Mouse (Mus musculus) CD4-positive helper T cell, adult 2 months (primary cell): Measurements from ENCODE around the gene Serpina1e.

Experiments used
- DNase-seq: peaks from one replicate; pipeline ENCODE4 v3.0.0-alpha.2; 2012; ENCODE audit warnings: low read depth, missing footprints, low spot score

The Serpina1e gene

DNA sequence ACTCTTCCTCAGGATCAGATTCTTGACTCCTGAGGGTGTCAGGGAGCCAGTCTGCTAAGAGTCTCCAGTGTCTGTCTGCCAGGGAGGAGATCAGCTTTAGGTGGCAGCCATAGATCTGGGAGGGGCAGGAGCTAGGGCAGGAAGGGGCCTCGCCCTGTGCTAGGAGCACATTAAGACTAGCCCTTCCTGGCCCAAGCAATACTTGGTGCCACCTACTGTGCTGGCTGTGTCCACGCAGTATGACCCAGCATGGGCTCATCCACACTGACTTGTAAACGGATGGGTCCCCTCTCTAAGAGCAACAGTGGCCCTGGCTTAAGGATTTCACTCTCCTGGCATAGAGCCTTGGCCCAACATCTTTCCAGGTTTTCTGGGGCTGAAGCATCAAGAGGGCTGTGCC lies at the start of gene Serpina1e:
Gene Serpina1e, minus strand, starts transcription at position 178 of the 400 bp plus-strand sequence.
- DNase-seq, result no peak

DNA sequence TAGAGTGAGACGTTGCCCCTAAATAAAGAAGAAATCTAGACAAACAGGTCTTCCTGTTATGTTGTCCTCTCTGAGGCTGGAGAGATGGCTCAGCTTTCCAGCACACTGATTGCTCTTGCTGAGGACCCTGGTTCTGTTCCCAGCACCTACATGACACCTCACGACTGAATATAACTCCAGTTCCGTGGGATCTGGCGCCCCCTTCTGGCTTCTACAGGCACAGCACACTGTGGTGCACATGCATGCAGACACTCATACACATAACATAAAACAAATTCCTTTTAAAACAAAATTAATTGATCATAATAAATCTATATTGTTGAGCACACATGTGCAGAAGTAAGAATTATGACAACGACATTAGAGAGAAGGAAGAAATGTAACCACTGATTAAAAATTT lies 45.9 kb upstream of the Serpina1e start:
- no peak for DNase-seq

- DNase-seq, result no peak
Measured at GRCm38 (mm10) chr12:104003238-104003612, 44.5 kb upstream of the Serpina1e start.

DNA sequence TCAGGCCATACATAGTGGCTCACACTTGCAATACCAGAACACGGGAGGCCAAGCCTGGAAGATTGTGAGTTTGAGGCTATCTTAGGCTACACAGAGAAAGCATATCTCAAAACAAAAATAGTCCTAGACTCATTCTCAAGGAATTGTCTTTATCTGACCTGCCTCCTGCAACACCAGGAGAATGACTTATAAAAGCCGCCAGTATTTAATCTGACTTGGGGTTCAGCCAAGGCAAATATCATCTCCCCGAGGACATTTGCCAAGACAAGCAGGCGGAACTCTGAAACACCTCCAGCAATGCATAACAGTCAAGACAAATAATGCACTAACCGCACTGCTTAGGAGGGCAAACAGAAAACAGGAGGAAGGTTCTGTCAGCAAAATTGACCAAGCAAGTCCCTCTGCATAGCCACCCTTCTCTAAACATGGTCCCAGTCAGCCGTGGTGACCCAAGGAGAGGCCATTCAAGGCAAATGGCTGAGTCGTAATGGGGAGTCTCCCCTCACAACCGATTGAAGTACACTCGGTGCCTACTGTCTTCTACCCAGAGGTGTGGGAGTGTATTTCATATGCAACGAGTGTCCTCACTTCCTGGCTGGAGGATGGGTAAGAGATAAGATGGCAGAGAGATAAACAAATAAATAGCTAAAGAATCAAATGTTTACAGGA lies 43.9 kb upstream of the Serpina1e start:
- no peak for DNase-seq

GRCm38 (mm10) chr12:104000594-104000993 lies 41.8 kb upstream of the Serpina1e start:
- peak; percentile 28 for DNase-seq

GRCm38 (mm10) chr12:103999611-104000010 lies 40.8 kb upstream of the Serpina1e start:
- DNase-seq, result no peak

DNA sequence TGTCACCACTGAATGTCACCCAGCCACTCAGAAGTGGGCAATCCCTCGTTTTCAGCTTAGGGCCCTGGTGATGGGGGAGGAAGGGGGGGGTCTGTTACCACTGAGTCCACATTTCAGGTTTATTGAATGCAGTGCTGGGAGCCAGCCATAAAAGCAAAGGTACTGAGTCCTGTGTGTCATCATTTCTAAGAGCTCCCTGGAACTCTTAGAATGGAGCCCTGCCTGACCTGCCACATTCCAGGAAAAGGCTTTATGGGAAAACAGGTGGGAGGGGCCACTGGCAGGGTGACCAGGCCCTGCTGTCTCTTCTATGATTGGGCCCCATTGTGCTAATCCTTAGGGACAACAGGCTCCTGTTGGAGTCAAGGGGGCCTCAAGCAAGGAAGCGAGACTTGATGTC lies 37.7 kb upstream of the Serpina1e start:
- DNase-seq, result no peak

DNA sequence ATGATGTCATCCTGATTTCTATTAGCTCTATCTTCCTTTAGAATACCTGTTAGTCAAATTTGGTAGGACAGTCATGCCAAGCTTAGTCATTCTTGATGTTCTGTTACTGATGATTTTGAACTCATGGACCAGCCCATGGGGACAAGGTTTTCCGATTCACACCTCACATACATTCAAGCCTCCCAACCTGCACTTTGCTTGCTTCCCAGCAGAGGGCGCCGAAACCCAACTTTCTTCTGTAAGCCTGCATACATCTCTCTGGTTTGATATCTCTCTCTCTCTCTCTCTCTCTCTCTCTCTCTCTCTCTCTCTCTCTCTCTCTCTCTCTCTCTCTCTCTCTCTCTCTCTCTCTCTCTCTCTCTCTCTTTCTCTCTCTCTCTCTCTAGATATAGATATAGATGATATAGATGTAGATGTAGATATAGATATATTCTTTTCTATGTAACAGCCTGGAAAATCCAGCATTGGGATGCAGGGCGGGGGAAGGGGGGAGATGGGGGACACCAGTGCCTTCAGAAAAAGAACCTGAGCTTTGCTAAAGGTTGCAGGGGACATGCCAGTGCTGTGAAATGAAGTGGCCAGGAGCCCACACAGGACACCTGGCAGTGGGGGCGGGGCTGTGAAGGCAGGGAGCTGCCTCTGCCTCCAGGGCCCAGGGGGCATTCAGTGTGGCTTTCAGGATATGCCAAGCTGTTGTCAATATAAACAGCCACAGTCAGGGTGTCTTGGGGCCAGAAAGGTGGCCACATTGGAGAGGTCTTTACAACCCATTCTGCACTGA lies 36.7 kb upstream of the Serpina1e start:
- peak; percentile 63 for DNase-seq

- no peak for DNase-seq
Measured at GRCm38 (mm10) chr12:103992945-103993344, 34.2 kb upstream of the Serpina1e start.

DNA sequence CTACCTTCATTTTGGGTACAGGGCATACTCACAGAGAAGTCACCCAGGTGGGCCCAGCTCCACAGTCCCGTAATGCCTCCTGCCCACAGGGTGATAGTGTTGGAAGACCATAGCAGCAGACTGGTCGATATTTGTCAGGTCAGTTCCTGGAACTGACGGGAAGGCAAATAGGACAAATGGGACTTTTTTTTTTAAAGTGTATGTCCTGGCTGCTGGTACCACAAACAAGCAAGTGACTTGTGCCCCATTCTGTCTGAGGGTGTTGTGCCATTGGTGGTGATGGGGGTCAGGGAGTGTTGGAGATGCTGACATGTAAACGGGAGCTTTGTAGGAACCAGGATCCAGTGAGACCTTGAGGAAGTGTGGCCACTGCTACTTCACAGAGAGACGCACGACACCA lies 31.1 kb upstream of the Serpina1e start, which contains the start of gene Serpina11:
Gene Serpina11, minus strand, starts transcription at position 101 of the 400 bp plus-strand sequence.
- no peak for DNase-seq

- DNase-seq, result no peak
Measured at GRCm38 (mm10) chr12:103989514-103989767, 30.7 kb upstream of the Serpina1e start.

DNA sequence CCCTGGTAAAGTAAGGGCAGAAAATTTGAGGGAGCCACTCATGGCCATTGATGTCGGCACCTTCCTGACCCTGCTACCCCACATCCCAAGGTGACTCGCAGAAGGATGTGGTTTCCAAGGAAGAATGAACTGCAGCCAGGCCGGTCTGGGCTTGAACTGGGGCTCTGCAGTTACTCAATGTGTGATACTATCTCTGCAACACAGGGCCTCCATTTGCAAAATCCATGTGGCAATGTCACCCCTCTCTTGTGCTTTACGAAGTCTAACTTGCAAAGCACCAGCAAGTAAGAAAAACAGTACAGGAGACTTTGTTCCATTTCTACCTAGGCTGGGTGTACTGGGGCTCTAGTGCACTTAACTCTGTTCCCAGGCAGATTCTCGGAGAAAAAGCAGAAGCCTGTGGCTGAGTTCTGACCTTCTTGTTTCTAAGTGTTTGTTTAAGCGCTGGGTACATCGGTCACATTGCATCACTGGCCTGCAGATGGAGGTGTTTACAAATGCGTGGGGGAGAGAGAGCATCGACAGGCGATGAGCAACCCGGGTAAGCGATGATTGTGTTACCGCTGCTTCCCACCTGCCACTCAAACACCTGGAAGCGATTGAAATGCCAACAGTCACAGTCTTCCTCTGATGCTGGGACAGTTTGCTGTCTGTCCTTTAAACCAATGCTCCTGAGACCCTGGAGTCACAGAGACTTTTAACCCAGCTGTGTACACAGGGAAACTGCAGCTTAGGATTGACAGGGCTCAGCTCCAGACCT lies 30.2 kb upstream of the Serpina1e start:
- no peak for DNase-seq

- DNase-seq, result no peak
Measured at GRCm38 (mm10) chr12:103985868-103986267, 27.1 kb upstream of the Serpina1e start.

DNA sequence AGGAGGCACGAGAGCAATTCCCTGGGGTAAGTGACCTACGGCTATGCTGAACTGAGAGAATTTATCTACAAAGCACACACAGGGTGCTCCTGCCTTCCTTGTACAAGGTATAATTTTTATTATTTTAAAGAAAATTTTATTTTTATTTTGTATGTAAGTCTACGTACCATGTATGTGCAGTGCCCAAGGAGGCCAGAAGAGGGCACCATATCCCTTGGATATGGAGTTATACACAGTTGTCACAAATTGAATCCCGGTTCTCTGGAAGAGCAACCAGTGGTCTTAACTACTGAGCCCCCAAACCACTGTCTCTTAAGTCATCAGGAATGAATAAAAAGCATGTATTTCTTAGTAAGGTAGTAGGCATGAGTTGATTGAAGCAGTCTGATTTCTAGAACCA lies 26.2 kb upstream of the Serpina1e start:
- peak; percentile 22 for DNase-seq

DNA sequence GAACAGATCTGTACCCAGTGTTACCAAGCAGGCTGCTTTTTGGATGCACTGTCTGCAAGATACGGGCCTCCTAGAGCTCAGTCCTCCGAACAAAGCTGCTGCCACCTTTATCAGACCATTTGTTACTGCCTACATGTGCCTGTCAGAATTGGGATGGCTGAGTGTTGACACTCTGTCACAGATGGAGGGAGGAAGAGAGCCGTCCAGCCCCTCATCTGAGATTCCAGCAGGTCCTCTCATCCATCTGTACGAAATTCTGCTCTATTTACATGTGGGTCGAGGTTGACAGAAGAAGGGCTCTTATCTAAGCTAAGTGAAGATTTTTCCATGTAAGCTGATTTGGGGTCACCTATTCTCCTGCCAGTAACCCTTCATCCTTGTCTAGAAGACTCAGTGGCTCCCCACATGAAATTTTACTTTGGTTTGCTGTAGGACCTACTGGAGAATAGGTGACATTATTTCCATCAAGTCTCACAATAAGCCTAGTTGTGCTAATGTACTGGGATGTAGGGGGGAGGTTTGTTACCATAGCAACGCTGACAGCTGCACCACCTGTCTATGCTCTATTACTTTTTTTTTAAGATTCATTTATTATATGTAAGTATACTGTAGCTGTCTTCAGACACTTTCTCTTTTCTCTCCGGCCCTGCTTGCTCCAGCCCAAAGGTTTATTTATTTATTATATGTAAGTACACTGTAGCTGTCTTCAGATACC lies 23.0 kb upstream of the Serpina1e start:
- DNase-seq, result no peak

- no peak for DNase-seq
Measured at GRCm38 (mm10) chr12:103978294-103978693, 19.5 kb upstream of the Serpina1e start.

DNA sequence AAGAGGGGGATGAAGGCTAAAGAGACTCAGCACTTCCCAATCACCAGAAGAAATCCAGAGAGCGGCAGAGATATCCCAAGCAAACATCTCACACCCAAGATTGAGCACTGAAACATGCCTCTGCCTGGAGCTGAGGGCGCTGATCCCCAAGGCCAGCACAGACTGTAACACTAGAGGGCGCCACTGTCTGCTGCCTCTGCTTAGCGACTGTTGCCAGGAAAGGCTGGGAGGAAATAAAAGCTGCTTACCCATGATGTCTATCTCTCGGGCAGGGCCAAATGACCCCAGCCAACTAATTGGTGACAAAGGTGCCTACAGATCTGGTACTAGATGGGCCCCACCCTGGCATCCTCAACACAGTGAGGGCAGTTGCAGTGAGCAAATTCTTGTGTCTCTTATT lies 19.1 kb upstream of the Serpina1e start:
- no peak for DNase-seq

DNA sequence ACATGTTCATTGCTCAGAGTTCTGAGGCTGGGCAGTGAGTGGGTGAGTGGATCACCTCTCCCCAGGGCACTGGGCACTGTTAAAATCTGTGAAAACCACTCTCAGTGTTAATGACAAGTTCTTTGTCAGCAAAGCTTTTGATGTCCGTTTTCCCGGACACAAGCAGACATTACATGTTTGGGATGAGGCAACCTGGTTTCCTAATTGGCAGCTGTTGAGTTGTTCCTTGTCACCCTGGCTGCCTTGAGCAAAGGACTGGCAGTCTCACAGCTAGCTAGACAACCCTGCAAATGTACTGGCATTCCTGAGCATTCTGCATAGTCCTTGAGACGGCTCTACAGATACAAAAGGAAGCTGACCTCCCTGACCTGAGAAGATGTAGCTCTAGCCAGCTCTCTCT lies 18.3 kb upstream of the Serpina1e start:
- DNase-seq, result no peak

DNA sequence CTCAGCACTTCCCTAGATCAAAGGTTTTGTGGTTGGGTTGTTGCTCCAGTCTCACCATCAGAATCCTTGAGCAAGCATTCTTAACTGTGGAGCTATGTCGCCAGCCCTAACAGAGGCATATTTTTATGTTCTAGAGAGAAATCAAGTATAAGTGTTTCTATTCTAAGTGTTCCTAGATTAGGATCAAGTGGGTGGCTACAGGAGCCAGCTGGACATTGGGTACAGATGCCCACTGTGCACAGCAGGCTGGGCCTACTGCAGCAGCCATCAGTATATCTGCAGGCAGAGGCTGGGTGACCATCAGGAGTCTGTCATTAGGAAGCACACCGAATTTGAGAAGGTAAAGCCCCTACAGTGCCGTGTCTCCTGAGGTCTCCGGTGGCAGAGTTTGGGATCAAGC lies 12.3 kb upstream of the Serpina1e start:
- DNase-seq, result no peak

DNA sequence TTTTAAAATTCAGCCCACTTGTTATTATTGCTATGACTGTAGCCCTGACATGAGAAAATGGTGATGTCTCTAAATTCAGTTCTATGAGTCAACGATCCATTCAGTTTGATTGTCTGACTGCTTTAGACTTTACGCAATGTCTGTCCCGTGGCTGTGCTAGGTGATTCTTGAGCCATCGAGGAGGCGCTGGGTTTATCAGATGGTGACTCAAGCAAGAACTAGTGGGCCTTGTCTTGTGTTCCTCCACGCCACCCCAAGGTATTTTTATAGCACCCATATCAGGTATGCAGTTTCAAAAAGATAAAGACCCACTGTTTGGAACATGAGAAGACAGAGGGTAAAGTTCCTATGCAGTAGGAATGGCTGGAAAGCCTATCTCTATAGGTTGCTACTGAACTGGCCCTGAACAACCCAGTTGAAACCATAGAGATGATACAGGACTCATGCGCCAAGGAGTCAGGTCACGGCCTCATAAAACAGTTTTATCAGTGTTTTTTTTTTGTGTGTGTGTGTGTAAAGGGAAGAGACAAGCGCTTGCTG lies 10.9 kb upstream of the Serpina1e start:
- DNase-seq, result no peak

DNA sequence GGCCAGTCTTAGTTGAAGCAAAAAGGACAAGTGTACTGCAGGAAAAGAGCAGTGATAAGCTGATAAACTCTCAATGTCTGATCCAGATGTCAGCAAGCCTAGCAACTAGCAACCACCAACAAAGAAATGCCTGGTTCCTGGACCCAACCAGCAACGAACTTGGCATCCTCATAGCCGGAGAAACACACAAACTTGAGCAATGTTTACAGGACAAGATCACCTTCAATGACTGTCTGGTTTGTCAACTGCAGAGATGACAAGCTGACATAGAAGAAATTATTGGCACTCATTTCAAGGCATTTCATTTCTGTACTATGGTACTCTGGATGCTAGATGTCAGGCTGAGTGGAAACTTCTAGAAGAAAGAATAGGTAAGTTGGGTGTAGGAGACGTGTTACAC lies 8.0 kb upstream of the Serpina1e start:
- DNase-seq, result no peak

- DNase-seq, result no peak
Measured at GRCm38 (mm10) chr12:103963288-103963687, 4.5 kb upstream of the Serpina1e start.
